In genomic region chr2:165287202-165287984, GRCm38 (mm10) we compare ENCODE assay signal across 8 mouse cellular contexts. TPM values are rescaled to one million over a fixed set of nuclear protein-coding genes. Genes with fewer than 3 reads are reported as not detected.
DNase-seq lines count a peak whose midpoint lies in the region; ATAC-seq and TF ChIP-seq lines count a peak whose summit lies in the region.

Gene Slc35c2, minus strand, starts transcription at chr2:165287869.

- H3K9ac ChIP-seq in CH12.LX (ENCODE audit: insufficient read depth, low read depth), result peak within 1 kb of the TSS; percentile 64
- peak within 1 kb of the TSS; percentile 78 for H3K9ac ChIP-seq in forebrain, embryonic 12.5 days
- H3K9ac ChIP-seq in heart, postnatal 0 days (replicated peaks; ENCODE audit: low read depth, low read length), result peak within 1 kb of the TSS; percentile 54
- peak within 1 kb of the TSS; percentile 78 for H3K9ac ChIP-seq in liver, embryonic 16.5 days (ENCODE audit: low read depth, low read length)
- H3K9ac ChIP-seq in neural tube, embryonic 14.5 days (replicated peaks; ENCODE audit: low read depth, low read length), result peak within 1 kb of the TSS; percentile 65

- H3K4me2 ChIP-seq in CH12.LX (ENCODE audit: insufficient read depth, low read depth, poor library complexity, severe bottlenecking), result peak within 1 kb of the TSS; percentile 76
- peak within 1 kb of the TSS; percentile 92 for H3K4me2 ChIP-seq in forebrain, embryonic 12.5 days
- peak within 1 kb of the TSS; percentile 82 for H3K4me2 ChIP-seq in heart, postnatal 0 days (ENCODE audit: low read depth, low read length)
- H3K4me2 ChIP-seq in liver, embryonic 16.5 days (ENCODE audit: low read depth, low read length), result peak within 1 kb of the TSS; percentile 93
- peak within 1 kb of the TSS; percentile 93 for H3K4me2 ChIP-seq in neural tube, embryonic 14.5 days (ENCODE audit: low read depth, low read length)

- H3K27ac ChIP-seq in CH12.LX (ENCODE audit: insufficient read depth, low read depth), result peak within 1 kb of the TSS; percentile 21; the same call in 1 of the 2 replicates
- H3K27ac ChIP-seq in forebrain, embryonic 12.5 days, result peak within 1 kb of the TSS; percentile 78
- peak within 1 kb of the TSS; percentile 71 for H3K27ac ChIP-seq in heart, postnatal 0 days (ENCODE audit: low read depth)
- H3K27ac ChIP-seq in liver, embryonic 16.5 days (ENCODE audit: low read length), result peak within 1 kb of the TSS; percentile 55
- H3K27ac ChIP-seq in neural tube, embryonic 14.5 days (ENCODE audit: low read depth, low read length), result peak within 1 kb of the TSS; percentile 76

- peak; percentile 93 for ATAC-seq in forebrain, embryonic 12.5 days (ENCODE audit: low FRiP score)
- ATAC-seq in heart, postnatal 0 days (ENCODE audit: insufficient read depth, low read depth), result peak; percentile 94
- ATAC-seq in liver, embryonic 16.5 days (ENCODE audit: low read depth), result peak; percentile 76
- ATAC-seq in neural tube, embryonic 14.5 days (ENCODE audit: low read depth), result peak; percentile 94

- H3K27me3 ChIP-seq in CH12.LX (replicated peaks), result no peaks in the 10 kb centered on the region
- H3K27me3 ChIP-seq in forebrain, embryonic 12.5 days, result no peaks in the 10 kb centered on the region
- no peaks in the 10 kb centered on the region for H3K27me3 ChIP-seq in heart, postnatal 0 days (ENCODE audit: control insufficient read depth, insufficient read depth, low read length)
- no peaks in the 10 kb centered on the region for H3K27me3 ChIP-seq in liver, embryonic 16.5 days (ENCODE audit: control insufficient read depth, insufficient read depth, low read depth, low read length)
- no peaks in the 10 kb centered on the region for H3K27me3 ChIP-seq in neural tube, embryonic 14.5 days (ENCODE audit: control insufficient read depth, insufficient read depth, low read length)

- dilution Hi-C loops in CH12.LX (cut with MboI; ENCODE audit: extremely low pct_ligation_motif_present, extremely low pct_unique_long_range_greater_than_20kb, low sequenced_read_pairs), result no loop called here

- TF ChIP-seq CTCF in CH12.LX (conservative IDR thresholded peaks at IDR 0.05 in 1 of 2, IDR thresholded peaks at IDR 0.05 in 1 of 2; ENCODE audit: low read depth in 2 of 2, low read length in 2 of 2), result no peak
- no peak for TF ChIP-seq CTCF in heart, postnatal 0 days (IDR thresholded peaks at IDR 0.05; ENCODE audit: low read depth)

- H3K9me3 ChIP-seq in CH12.LX (replicated peaks; ENCODE audit: low read length), result no peaks in the 10 kb centered on the region
- no peaks in the 10 kb centered on the region for H3K9me3 ChIP-seq in forebrain, embryonic 12.5 days
- no peaks in the 10 kb centered on the region for H3K9me3 ChIP-seq in heart, postnatal 0 days (replicated peaks; ENCODE audit: control insufficient read depth, low read length)
- no peaks in the 10 kb centered on the region for H3K9me3 ChIP-seq in liver, embryonic 16.5 days (replicated peaks; ENCODE audit: control insufficient read depth, low read length)
- H3K9me3 ChIP-seq in neural tube, embryonic 14.5 days (ENCODE audit: control insufficient read depth, low read length), result no peaks in the 10 kb centered on the region

- peak; percentile 86 for DNase-seq in CH12.LX (ENCODE audit: extremely low read depth)
- DNase-seq in c-Kit-positive CD71-positive TER-119-negative erythroid progenitor cells, embryonic 14.5 days (ENCODE audit: low read depth), result peak; percentile 77
- DNase-seq in heart, postnatal 0 days (ENCODE audit: low spot score), result peak; percentile 89
- DNase-seq in kidney, postnatal 4 days, result peak; percentile 96
- DNase-seq in testis, postnatal 10 days (ENCODE audit: low spot score), result peak; percentile 97

- H3K4me1 ChIP-seq in CH12.LX (ENCODE audit: control insufficient read depth in 1 of 2, insufficient read depth in 2 of 2), result peaks cover 22 to 29% of the 10 kb centered on the region in 2 experiments
- peaks cover 25% of the 10 kb centered on the region for H3K4me1 ChIP-seq in forebrain, embryonic 12.5 days
- H3K4me1 ChIP-seq in heart, postnatal 0 days (ENCODE audit: control insufficient read depth, insufficient read depth), result peaks cover 11% of the 10 kb centered on the region
- H3K4me1 ChIP-seq in liver, embryonic 16.5 days (ENCODE audit: control insufficient read depth, low read depth, low read length), result peaks cover 36% of the 10 kb centered on the region
- H3K4me1 ChIP-seq in neural tube, embryonic 14.5 days (ENCODE audit: control insufficient read depth, insufficient read depth, low read length), result peaks cover 18% of the 10 kb centered on the region

- H3K4me3 ChIP-seq in CH12.LX (replicated peaks in 1 of 3; ENCODE audit: low read depth in 2 of 3, low read length in 2 of 3, poor library complexity in 1 of 3), result peak within 1 kb of the TSS; percentile 73 to 89 (median 73)
- peak within 1 kb of the TSS; percentile 78 for H3K4me3 ChIP-seq in forebrain, embryonic 12.5 days (replicated peaks)
- H3K4me3 ChIP-seq in heart, postnatal 0 days (ENCODE audit: low read depth, low read length), result peak within 1 kb of the TSS; percentile 81
- H3K4me3 ChIP-seq in liver, embryonic 16.5 days (ENCODE audit: low read depth, low read length), result peak within 1 kb of the TSS; percentile 82
- peak within 1 kb of the TSS; percentile 72 for H3K4me3 ChIP-seq in neural tube, embryonic 14.5 days (ENCODE audit: low read depth, low read length)

- no peaks in the 10 kb centered on the region for H3K79me2 ChIP-seq in CH12.LX (replicated peaks; ENCODE audit: control insufficient read depth, extremely low read depth, insufficient read depth, poor library complexity, severe bottlenecking)

- WGBS in forebrain, embryonic 12.5 days, result 1% methylated on average over 49 of the region's 49 CpGs
- under 1% methylated on average over 49 of the region's 49 CpGs for WGBS in heart, postnatal 0 days
- WGBS in liver, embryonic 16.5 days (ENCODE audit: insufficient replicate concordance), result under 1% methylated on average over 49 of the region's 49 CpGs
- under 1% methylated on average over 49 of the region's 49 CpGs for WGBS in neural tube, embryonic 14.5 days

- no peak for TF ChIP-seq RAD21 in CH12.LX (IDR thresholded peaks at IDR 0.05; ENCODE audit: low read depth, low read length)

- TF ChIP-seq POLR2A in CH12.LX (IDR thresholded peaks at IDR 0.05; ENCODE audit: low read depth, low read length), result peak; percentile 87

- peaks cover 23 to 62% of the 10 kb centered on the region in 2 experiments for H3K36me3 ChIP-seq in CH12.LX (replicated peaks in 1 of 2; ENCODE audit: control insufficient read depth in 1 of 2, insufficient read depth in 1 of 2, low read length in 1 of 2)
- peaks cover 46% of the 10 kb centered on the region for H3K36me3 ChIP-seq in forebrain, embryonic 12.5 days (replicated peaks)
- H3K36me3 ChIP-seq in heart, postnatal 0 days (replicated peaks; ENCODE audit: control insufficient read depth, insufficient read depth, low read length), result peaks cover 19% of the 10 kb centered on the region
- H3K36me3 ChIP-seq in liver, embryonic 16.5 days (ENCODE audit: control insufficient read depth, insufficient read depth), result peaks cover 7% of the 10 kb centered on the region; the same call in 1 of the 2 replicates
- H3K36me3 ChIP-seq in neural tube, embryonic 14.5 days (ENCODE audit: control insufficient read depth, insufficient read depth, low read length), result peaks cover 25% of the 10 kb centered on the region; the same call in 1 of the 2 replicates

- TF ChIP-seq EP300 in CH12.LX (IDR thresholded peaks at IDR 0.05; ENCODE audit: low read length), result no peak
- TF ChIP-seq EP300 in heart, postnatal 0 days (IDR thresholded peaks at IDR 0.05; ENCODE audit: low read depth), result no peak

- in situ Hi-C loops in CH12.LX (cut with MboI; ENCODE audit: low pct_ligation_motif_present, low pct_unique_long_range_greater_than_20kb, low sequenced_read_pairs), result loop anchor here (10.0 kb wide), 1 partner anchor 333 kb away; no protein-coding TSS in a partner anchor

TF ChIP-seq in CH12.LX, 34 proteins besides CTCF, POLR2A, EP300 and RAD21 (continues in another document):
- no peak for TF ChIP-seq CHD2 (IDR thresholded peaks at IDR 0.05; ENCODE audit: low read length)
- peak; percentile 85 for TF ChIP-seq NELFE (IDR thresholded peaks at IDR 0.05; ENCODE audit: low read depth, low read length)
- 0 out of 2 replicates have a peak, but pooled peaks have one; percentile 13 for TF ChIP-seq IRF4 (IDR thresholded peaks at IDR 0.05; ENCODE audit: low read depth, low read length)
- TF ChIP-seq SIN3A (IDR thresholded peaks at IDR 0.05; ENCODE audit: low read length), result peak; percentile 83
- peak; percentile 75 for TF ChIP-seq MAX (IDR thresholded peaks at IDR 0.05; ENCODE audit: low read length)
- TF ChIP-seq ZNF384 (IDR thresholded peaks at IDR 0.05; ENCODE audit: low read depth, low read length), result no peak
- TF ChIP-seq SMC3 (IDR thresholded peaks at IDR 0.05; ENCODE audit: low read depth, low read length), result no peak
- TF ChIP-seq HCFC1 (IDR thresholded peaks at IDR 0.05; ENCODE audit: low read depth, low read length), result peak; percentile 79
- no peak for TF ChIP-seq JUN (IDR thresholded peaks at IDR 0.05; ENCODE audit: insufficient read depth, low read depth, low read length)
- TF ChIP-seq POLR2AphosphoS2 (IDR thresholded peaks at IDR 0.05; ENCODE audit: low read depth, low read length), result no peak; the same call in 1 of the 2 replicates
- TF ChIP-seq KAT2A (IDR thresholded peaks at IDR 0.05; ENCODE audit: insufficient replicate concordance, low read length), result 0 out of 2 replicates have a peak, but pooled peaks have one; percentile 25
- no peak for TF ChIP-seq JUND (conservative IDR thresholded peaks at IDR 0.05; ENCODE audit: low read depth, low read length)
- TF ChIP-seq UBTF (IDR thresholded peaks at IDR 0.05; ENCODE audit: low read depth, low read length), result 0 out of 2 replicates have a peak, but pooled peaks have one; percentile 36
- 0 out of 2 replicates have a peak, but pooled peaks have one; percentile 17 for TF ChIP-seq RCOR1 (conservative IDR thresholded peaks at IDR 0.05; ENCODE audit: low read depth, low read length)
- no peak for TF ChIP-seq E2F4 (IDR thresholded peaks at IDR 0.05; ENCODE audit: insufficient replicate concordance, low read depth, low read length)
- no peak for TF ChIP-seq ZMIZ1 (IDR thresholded peaks at IDR 0.05; ENCODE audit: low read depth, low read length)
- no peak for TF ChIP-seq ETS1 (conservative IDR thresholded peaks at IDR 0.05; ENCODE audit: low read depth, low read length)

RNA-seq across cellular contexts. Expression of gene Slc35c2, which starts in this region (rescaled TPM):
- total RNA-seq in CH12.LX (2012; rRNA removed) (45.5 and 49.3 TPM in 2 replicates), CH12.LX (2014; rRNA removed) (41.6 and 55.3 TPM in 2 replicates)
- 35.2 and 57.8 TPM in 2 replicates for polyA plus RNA-seq in CH12.LX (2012; ENCODE audit: insufficient read length, low read depth)
- polyA plus RNA-seq in forebrain, embryonic 12.5 days (2016; fragmentation: Nextera tagmentation; extraction: Ambion mirVana), result 57.9 and 62.4 TPM in 2 replicates
- 39.4 and 73.8 TPM in 2 replicates for total RNA-seq in heart, postnatal 0 days (2014; rRNA removed; ENCODE audit: low replicate concordance)
- polyA plus RNA-seq in heart, postnatal 0 days (2015; fragmentation: Nextera tagmentation; extraction: Ambion mirVana), result 32.6 and 33.7 TPM in 2 replicates
- polyA plus RNA-seq in liver, embryonic 16.5 days (2015; fragmentation: Nextera tagmentation; extraction: Ambion mirVana), result 37.9 and 47.2 TPM in 2 replicates
- polyA plus RNA-seq in neural tube, embryonic 14.5 days (2014; fragmentation: Nextera tagmentation; extraction: Ambion mirVana), result 54.1 and 59.0 TPM in 2 replicates

Comparison
In these comparisons a context has a peak if more than half of its experiments do, and no peak if none do; other contexts are left out.
1. Peak in every context shown above with its lines: DNase-seq, ATAC-seq, H3K4me3 ChIP-seq and H3K27ac ChIP-seq.
2. H3K27ac ChIP-seq: peak in every context shown above with its lines; median percentile 78 in forebrain, embryonic 12.5 days; 76 in neural tube, embryonic 14.5 days; 71 in heart, postnatal 0 days; 55 in liver, embryonic 16.5 days; 21 in CH12.LX.